Mouse (Mus musculus) megakaryocyte-erythroid progenitor cell, adult 5-6 weeks (primary cell): ENCODE results near the gene Nacc1. TPM values are rescaled to one million over a fixed set of nuclear protein-coding genes. Genes with fewer than 3 reads are reported as not detected.
"Not testable (repeated sequence)": the region's sequence is repeated elsewhere in the genome, so short reads cannot be mapped to it uniquely, and the experiment has no call there.

Experiments used
- ATAC-seq: replicated peaks from 2 replicates; pipeline ENCODE4 v1.8.0; 2016; ENCODE audit warnings: mild to moderate bottlenecking, inconsistent platforms; ENCODE audit not compliant: severe bottlenecking, poor library complexity, low FRiP score, low TSS enrichment
- total RNA-seq, 2 experiments: library from RNA; stranded (forward) in 1 of 2; stranded (reverse) in 1 of 2; fragments of 200-1000, 215-1000 nt in 1 of 2; fragments of >200 nt in 1 of 2; fragmentation: Nextera tagmentation in 1 of 2; gene quantifications; 2 replicates each; pipeline ENCODE4 v1.2.3; 2014 to 2017

Nacc1 gene
- total RNA-seq, 2 experiments from 2014 or later, result 51.5 to 76.7 TPM

DNA sequence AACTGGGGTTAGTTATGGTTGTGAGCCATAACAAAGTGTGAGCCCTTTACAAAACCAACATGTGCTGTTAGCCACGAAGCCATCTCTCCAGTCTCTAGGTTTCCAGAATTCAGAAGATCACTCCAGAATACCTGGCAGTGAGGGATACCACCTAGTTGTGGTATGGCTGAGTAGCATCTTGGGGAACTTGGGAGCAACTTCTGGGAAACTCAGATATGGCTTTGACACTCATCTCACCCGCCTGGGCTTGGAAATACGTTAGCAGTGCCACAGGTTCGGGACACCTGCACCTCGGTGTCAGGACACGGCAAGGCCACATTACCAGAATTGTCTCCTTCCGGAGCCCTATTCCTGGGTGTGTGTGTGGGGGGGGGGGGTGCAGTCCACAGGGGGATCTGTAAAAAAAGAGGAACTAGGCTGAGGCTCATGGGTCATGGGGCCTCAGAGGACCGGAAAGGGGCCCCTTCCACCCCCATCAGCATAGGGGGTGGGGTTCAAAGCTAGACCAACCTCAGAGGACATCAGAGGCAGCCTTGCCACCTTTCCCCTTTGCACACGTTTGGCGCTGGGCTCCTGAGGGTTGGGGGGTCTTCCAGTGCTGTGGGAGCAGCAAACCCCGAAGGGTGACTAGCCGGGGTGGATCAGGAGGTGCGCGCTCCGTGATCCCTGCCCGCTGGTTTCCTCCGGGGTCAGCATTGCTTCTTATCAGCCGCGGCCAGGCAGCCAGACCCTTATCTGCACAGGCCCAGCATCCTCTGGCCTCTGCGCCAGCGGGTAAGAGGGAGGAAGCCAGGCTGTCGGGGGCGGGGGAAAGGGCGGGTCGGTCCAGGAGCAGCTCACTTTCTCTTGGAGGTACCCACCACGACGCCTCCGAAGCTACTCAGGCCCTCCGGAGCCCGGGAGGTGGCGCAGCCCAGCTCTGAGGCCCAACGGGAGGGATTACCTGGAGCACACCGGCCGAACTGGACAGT is 13.6 kb upstream of the Nacc1 start, which contains the start of gene Lyl1:
Gene Lyl1 (plus strand): TSS at position 517 of the 971 bp plus-strand sequence.
- ATAC-seq, result peak; percentile 72

DNA sequence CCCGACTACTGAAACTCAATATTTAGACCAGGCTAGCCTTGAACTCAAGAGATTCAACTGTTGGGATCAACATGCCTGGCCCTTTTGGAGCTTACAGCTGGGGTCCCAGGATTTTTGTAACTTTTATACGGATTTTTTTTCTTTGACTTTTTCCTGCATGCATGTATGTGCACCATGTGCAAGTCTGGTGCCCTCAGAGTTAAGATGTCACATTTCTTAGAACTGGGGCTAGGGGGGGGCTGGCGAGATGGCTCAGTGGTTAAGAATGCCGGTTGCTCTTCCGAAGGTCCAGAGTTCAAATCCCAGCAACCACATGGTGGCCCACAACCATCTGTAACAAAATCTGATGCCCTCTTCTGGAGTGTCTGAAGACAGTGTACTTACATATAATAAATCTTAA is 12.9 kb upstream of the Nacc1 start:
- ATAC-seq, result no peak

DNA sequence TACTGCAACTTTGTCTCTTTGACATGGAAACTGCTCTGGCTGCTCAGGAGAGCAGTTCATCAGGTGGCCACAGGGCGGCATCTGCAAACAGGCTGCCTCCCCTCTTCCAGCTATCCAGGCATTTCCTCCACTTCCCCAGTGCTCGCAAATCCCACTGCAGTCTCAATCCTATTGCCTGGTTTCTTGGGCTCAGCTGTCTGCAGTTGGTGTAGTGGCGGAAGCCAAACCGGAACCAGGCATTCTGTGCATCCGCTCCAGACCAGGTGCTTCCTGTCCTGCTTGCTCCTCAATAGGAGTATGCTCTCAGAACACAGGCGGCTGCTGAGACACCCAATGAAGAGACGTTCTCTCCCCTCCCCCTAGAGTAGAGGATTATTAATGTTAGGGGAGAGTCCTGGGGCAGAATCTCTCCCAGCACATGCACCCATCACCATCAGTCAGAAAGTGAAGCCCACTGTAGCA is 12.2 kb upstream of the Nacc1 start:
- no peak for ATAC-seq

DNA sequence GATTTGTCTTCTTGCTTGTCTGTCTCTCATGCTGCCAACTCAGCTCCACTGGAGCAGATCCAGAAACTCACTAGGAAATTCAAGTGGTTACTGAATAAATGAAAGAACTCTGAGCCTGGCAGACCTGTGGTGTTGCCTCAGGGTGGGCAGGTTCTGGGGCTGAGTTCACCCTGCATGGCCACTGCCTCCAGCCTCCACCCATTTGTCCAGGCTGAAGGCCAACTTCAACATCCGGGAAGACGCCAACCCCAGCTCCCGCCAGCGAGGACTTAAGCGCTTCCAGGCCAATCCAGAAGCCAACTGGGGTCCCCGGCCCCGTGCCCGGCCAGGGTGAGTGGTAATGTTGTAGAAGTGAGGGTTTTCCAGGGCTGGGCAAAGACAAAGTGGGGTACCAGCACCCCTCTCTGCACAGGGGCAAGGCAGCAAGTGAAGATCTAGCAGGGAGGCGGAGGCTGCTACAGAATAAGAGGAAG is 11.3 kb upstream of the Nacc1 start:
- no peak for ATAC-seq

DNA sequence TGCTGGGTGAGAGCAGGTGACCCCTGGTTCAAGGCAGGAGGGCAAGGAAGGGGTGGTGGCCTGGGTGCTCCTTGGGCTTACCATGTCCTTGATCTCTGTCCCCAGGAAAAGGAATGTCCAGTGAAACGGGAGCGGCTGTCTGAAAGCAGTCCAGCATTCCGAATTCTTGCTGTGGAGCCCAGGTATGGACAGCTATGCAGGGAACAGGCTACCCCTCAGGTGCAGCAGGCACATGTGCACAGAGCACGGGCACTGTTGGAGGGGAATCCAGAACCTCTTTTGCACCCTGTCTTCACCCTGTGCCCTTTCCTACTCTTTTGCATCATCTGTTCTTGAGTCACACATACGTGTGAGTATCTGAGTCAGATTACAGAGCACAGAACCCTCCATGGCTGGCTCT is 10.6 kb upstream of the Nacc1 start:
- no peak for ATAC-seq

DNA sequence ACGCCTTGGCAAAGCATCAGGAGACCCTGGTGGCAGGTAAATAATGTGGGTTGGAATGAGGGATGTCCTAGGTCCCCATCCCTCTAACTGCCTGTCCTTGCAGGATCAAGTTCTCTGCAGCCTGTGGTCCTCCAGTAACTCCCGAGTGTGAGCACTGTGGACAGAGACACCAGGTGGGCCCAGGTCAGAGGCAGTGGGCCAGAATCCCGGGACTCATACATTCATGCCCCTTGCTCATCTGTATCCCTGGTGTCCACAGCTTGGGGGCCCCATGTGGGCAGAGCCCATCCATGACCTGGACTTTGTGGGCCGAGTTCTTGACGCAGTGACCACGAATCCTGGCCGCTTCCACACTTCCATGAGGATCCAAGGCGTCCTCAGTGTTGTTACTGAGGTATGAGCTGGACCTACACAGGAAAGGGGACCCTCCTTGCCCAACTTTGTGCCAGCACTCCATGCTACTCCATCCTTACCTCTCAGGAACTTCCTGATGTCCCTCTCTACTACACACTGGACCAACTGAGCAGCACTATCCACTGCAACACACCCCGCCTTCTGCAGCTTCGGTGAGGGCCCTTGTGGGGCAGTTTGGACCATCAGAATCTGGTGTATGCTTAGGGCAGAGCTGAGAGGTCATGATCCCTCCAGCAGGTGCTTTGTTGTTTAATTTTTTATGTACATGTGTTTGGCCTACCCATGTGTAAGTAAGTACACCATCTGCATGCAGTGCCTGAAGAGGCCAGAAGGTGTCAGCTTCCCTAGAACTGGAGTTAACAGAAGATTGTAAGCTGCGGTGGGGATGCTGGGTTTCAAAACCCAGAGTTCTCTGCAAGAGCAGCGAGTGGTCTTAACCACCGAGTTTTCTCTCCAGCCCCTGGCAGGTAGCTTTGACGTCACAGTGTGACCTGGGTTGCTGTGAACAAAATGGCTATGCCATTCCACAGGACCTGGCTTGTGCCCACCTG is 9.8 kb upstream of the Nacc1 start:
- ATAC-seq, result 0 out of 2 replicates have a peak, but pooled peaks have one; percentile 20

DNA sequence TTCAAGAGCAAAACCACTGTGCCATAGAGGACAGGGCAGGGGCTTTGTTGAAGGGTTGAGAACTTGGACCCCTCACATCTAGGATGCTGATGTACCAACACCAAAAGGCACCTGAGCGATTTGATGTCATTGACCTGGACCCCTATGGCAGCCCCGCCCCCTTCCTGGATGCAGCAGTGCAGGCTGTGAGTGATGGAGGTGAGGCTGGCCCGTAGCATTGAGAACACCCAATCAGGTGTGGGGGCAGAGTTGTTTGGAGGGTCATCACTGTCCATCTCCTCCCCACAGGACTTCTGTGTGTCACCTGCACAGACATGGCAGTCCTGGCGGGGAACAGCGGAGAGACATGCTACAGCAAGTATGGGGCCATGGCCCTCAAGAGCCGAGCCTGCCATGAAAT is 7.5 kb upstream of the Nacc1 start:
- ATAC-seq, result no peak

DNA sequence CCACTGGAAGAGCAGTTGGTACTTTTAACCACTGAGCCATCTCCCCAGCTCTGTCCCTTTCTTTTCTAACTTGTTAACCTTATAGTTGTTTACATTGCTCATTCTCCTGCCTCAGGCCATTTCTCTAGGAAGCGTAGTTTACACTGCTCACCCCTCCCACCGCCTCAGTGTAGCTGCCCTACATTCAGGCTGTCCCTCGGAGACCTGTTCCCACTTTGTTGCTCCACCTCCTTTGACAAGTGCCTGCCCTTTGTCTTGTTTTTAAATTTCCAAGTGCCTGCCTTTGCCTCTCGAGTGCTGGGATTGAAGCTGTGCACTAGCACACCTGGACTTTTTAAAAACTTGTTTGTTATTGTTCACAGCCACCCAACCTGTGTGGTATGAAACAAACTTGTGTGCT is 5.7 kb upstream of the Nacc1 start:
- no peak for ATAC-seq

DNA sequence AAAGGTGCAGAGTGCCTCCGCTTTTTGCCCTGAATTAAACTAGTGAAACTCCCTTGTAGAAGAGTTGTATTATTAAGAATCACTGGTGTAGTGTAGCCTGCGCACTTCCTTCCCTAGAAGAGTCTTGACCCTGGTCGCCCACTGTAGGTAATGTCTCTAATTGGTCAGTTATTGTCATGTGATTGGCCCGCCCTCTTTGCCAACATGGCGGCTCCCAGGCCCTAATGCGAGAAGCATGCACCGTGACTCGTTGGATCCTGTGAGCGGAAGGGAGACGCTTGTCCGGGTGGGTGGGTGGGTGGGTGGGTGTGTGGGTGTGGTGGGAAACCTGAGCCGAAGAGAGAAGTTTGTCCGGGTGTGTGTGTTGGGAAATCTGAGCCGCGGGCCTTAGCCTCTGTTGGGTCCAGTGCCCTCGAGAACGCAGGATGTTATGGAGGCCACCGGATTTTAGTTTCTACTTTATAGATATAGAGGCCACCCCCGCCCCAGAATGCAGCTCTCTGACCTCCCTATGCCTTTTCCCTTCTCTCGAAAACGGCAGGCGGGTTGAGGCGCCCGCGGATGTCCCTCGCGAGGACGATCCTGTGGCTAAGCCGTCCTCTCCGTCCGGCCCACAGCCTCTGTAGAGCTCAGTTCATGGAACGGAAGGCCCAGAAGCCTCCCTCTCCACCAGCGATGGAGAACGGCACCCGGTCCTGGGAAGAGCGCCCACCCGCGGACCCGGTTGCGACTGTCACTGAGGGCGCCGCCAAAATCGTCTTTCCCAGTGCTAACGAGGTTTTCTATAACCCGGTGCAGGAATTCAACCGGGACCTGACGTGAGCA is 1.6 kb upstream of the Nacc1 start:
- peak; percentile 80 for ATAC-seq

DNA sequence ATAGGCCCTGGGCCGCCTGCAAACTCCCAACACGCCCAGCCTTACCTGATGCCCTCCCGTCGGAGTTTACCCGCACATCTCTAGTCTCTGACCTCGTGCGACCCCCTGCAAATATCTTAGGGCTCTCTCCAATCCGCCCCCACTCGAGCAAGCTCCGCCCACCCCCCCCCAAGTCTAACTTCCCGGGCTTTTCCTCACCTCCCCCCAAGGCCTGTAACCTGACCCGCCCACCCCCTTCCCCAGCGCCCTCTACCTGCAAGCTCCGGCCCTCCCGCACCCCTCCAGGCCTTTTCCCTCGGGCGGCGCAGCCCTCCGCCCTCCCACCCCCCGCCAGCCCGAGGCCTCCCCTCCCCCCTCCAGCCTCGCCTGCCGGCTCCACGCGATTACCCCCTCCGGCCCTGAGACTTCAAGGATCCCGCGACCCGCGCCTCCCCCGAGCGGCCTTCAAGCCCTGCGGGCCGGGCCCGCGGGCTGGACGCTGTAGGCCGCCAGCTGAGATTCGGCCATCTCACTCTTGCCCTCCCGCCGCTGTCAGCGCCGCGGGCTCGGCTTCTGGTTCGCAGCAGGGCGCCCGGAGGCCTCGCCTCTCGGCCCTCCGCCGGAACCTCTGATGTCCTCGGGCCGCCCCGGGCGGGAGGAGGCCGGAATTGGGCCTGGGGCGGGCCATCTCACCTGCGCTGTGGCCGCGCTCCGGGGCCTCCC is 508 bp downstream of the Nacc1 start:
- ATAC-seq, result no peak

DNA sequence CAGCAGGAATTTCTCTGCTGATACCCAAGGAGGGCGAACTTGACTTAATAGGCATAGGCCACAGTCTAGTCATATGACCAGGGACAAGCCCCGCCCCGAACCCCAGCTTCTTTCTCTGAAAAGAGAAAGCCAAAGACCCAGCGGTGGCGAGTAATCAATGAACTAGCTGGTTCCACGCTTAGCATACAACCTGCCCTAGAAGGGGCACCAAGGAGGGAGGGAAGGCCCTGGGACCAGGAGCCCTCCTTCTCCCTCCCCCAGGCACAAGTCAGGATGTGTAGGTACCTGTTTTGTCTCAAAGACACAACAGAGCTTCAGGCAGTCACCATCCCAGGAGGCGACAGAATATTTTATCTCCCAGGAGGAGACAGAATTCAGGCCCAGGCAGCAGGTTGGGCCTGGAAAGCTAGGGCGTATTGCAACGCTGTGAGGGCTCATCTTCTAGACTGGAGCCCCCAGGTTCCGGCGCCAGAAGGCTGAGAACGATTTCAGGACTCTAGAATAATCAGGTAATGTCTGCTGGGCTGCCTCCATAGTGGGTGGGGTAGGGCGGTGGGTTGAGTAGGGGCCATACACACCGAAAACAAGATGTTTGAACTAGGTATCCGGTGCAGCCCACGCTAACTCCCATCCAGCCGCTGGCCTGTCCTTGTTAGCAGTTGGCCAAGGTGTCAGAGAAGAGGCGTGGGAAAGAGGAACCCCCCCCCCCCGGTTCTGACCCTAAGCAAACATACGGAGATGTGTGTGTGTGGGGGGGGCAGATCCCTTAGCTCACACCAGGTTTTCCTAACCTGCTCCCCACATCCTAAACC is 1.3 kb downstream of the Nacc1 start, which contains the start of gene Trmt1:
Gene Trmt1 (plus strand): TSS at position 117 of the 812 bp plus-strand sequence.
- peak; percentile 24; the same call in 1 of the 2 replicates for ATAC-seq

DNA sequence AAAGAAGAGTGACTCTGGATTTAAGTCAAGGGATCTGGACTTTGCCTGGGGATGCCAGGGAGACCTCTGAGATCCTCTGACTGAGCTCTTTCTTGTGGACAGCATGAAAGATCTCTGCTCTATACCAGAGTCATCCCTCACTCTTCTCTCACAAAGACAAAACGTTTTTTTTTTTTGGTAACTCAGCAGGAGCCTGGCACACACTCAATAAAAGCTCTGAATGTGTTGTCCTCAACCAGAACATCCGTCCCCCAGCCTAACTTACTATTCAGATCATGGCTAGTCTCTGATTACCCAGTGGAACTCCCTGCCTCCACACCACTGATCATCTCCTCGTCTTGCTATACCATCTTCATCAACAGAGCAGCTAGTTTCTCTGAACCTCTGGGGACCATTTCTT is 3.1 kb downstream of the Nacc1 start:
- no peak for ATAC-seq

DNA sequence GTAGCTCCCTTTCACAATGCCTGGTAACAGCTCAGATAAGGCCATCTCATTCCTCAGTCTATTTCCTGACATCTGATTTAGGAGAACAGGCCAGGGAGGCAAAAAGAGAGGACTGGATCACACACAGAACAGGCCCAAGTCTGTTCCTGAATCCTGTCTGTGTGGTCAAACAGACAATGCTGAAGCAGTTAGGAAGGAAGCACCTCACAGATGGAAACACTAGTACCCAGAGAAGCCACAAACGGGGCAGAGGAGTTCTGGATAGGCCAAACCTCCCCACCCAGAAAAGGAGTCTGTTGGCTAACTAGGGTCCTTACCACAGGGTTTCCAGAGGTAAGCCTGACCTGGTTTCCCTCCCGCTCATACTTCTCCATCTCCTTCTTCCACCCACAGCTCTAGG is 5.4 kb downstream of the Nacc1 start:
- no peak for ATAC-seq

DNA sequence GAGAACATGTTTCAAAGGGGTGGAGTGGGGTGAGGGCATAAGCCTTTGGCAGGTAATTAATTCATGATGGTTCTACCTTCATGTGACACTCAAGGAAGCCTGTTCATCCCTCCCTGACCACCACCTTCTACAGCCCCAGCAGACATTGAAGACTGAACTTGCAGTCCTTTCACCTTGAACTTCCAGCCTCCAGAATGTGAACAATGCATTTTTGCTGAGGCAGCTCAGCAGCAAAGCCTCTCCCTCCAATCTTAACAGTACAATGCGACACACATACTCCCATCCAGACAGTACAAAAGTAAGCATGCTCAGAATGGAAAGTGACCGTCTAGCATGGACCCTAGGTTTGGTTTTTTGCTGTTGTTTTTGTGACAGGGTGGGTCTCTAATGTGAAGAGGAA is 6.2 kb downstream of the Nacc1 start:
- no peak for ATAC-seq

DNA sequence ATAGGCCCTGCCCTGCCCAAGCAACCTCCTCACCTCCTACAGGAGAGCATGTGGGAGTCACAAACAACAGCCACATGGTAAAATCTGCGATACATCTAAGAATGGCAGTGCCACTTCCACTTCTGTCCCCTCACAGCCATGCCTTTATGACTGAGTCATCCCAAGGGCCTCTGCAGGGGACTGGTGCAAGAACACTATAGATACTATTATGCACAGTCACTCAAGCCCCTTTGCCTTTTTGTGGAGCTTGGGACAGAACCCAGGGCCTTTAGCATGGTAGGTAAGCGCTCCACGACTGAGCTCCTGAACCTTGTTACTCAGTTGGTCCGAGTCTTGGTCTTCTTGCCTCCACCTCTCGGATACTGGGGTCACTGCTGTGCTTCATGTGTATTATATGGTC is 10.4 kb downstream of the Nacc1 start:
- ATAC-seq, result no peak

DNA sequence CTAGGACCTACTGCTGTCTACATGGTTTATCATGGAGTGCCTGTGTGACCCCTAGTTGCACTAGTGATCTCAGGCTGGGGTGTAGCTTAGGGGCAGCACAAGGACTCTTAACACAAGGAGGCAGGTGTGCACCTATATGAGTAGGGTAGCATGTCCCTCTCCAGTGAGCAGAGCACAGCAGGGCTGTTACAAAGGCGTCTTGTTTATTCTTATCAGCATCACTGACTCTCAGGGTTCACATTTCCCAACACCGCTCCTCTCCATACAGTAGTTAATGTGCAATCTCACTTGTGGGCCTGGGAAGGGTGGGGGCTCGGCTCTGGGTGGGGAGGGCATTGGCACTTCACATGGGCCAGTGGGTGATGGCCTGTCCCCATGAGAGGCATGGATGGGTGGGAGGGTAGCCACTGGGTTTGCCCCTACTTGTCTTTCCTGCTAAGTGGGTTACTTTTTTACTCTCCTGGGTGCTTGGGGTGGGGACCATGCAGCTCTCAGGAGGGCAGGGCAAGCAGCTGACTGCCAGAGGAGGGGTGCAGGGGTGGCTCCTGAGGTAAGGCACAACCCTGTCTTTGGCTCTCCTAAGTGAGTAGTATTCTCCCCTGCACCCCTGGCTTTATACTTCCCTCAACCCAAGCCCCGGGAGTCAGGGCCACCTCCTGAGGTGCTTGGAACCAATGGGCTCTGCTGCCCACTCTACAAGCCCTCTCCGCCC is 17.2 kb downstream of the Nacc1 start:
- not testable (repeated sequence) for ATAC-seq
